Mouse (Mus musculus) left cerebral cortex, adult 11 months (tissue): ENCODE measurements at regions not wholly inside any gene's neighbourhood (a gene's known extent, or its start where the extent isn't known, plus 50 kb on each side); places are given as distances from the start of the nearest gene placed in this dataset.

ENCODE experiments used
- DNase-seq: peaks from one replicate; pipeline ENCODE4 v3.0.0; 2022; ENCODE audit warnings: low spot score

GRCm38 (mm10) chr10:70336741-70337140 lies 91.8 kb downstream of the Slc16a9 start:
- DNase-seq, result no peak

- DNase-seq, result no peak
These were observed 80.9 kb upstream of the Fam13c start for GRCm38 (mm10) chr10:70359421-70359820.

- DNase-seq, result no peak
These were observed 80.4 kb upstream of the Fam13c start for GRCm38 (mm10) chr10:70359834-70360233.

- DNase-seq, result no peak
These were observed 77.2 kb upstream of the Fam13c start for GRCm38 (mm10) chr10:70363054-70363453.

GRCm38 (mm10) chr10:70364218-70364975 lies 75.9 kb upstream of the Fam13c start:
- DNase-seq, result no peak

GRCm38 (mm10) chr10:70364976-70365345 lies 75.3 kb upstream of the Fam13c start:
- DNase-seq, result no peak

- DNase-seq, result no peak
These were observed 74.8 kb upstream of the Fam13c start for GRCm38 (mm10) chr10:70365504-70365903.

GRCm38 (mm10) chr10:70367866-70368265 lies 72.4 kb upstream of the Fam13c start:
- DNase-seq, result no peak

GRCm38 (mm10) chr10:70368685-70369084 lies 71.6 kb upstream of the Fam13c start:
- DNase-seq, result peak; percentile 51

- no peak for DNase-seq
These were observed 67.7 kb upstream of the Fam13c start for GRCm38 (mm10) chr10:70372411-70373136.

- no peak for DNase-seq
These were observed 67.1 kb upstream of the Fam13c start for GRCm38 (mm10) chr10:70373207-70373606.

GRCm38 (mm10) chr10:70373836-70374235 lies 66.4 kb upstream of the Fam13c start:
- DNase-seq, result no peak

- DNase-seq, result no peak
These were observed 65.6 kb upstream of the Fam13c start for GRCm38 (mm10) chr10:70374726-70375125.

GRCm38 (mm10) chr10:70380041-70380651 lies 60.1 kb upstream of the Fam13c start:
- DNase-seq, result peak; percentile 55

GRCm38 (mm10) chr10:70384689-70385088 lies 55.6 kb upstream of the Fam13c start:
- DNase-seq, result no peak

- DNase-seq, result no peak
These were observed 52.6 kb upstream of the Fam13c start for GRCm38 (mm10) chr10:70387729-70388128.
